Mouse (Mus musculus): ENCODE measurements around the gene Mdga1. TPM values are rescaled to one million over a fixed set of nuclear protein-coding genes. Genes with fewer than 3 reads are reported as not detected.

The Mdga1 gene
- polyA plus RNA-seq, 1 experiment from 2014 or later = 7.4 TPM

DNA sequence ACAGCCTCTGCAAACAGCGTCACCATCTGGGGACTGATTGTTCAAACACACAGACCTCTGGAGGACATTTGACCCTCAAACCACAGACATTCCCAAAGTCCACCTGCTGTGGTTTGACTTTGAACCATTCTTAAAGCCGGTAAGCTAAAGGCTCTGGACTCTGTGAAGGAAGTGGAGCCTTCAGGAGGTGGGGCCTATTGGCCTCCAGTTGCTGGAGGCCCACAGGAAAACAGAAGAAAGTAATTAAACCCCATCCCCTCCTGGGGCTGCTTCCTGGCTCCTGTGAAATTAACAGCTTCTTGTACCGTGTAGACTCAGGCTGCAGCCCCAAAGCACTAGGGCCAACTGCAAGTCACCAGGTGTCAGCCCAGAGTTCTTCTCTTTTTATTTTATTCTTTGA lies 52.9 kb downstream of the Mdga1 start:
- 0 out of 2 replicates have a peak, but pooled peaks cover 4% of the 10 kb centered on the region for H3K27me3 ChIP-seq
- H3K9ac ChIP-seq = no peak overlapping the region
- no peaks in the 10 kb centered on the region for H3K36me3 ChIP-seq (ENCODE audit: poor library complexity, severe bottlenecking)
- no peak for ATAC-seq
- peaks cover 43% of the 10 kb centered on the region for H3K4me1 ChIP-seq
- WGBS = 26% methylated on average over 3 of the region's 3 CpGs
- no peak overlapping the region for H3K27ac ChIP-seq
- H3K4me2 ChIP-seq = no peak overlapping the region
- H3K4me3 ChIP-seq = no peak overlapping the region
- H3K9me3 ChIP-seq (replicated peaks) = no peaks in the 10 kb centered on the region

DNA sequence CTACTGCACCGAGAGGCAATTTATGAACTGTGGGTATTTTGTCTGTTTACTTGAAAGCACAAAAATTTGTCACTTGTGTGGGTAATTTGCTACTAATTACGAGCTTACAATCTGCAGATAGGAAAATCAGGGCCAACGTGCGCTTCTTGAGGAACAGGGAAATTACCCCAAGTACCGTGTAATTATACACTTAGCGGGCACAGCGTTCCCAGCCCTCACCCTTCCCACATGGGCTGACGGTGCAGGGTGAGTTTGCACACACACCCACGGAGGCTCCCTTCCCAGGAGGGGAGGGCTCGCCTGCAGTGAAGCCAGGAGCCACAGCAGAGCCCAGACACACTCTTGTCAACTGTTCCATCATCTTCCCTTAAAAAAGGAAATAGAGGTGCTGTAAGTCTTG lies 54.1 kb downstream of the Mdga1 start:
- WGBS = 48% methylated on average over 10 of the region's 10 CpGs
- H3K9ac ChIP-seq = no peak overlapping the region
- H3K9me3 ChIP-seq (replicated peaks) = no peaks in the 10 kb centered on the region
- no peaks in the 10 kb centered on the region for H3K27me3 ChIP-seq
- H3K4me1 ChIP-seq = peaks cover 43% of the 10 kb centered on the region
- H3K4me3 ChIP-seq = no peak overlapping the region
- no peak overlapping the region for H3K27ac ChIP-seq
- H3K4me2 ChIP-seq = no peak overlapping the region
- no peaks in the 10 kb centered on the region for H3K36me3 ChIP-seq (ENCODE audit: poor library complexity, severe bottlenecking)
- ATAC-seq = peak; percentile 57

DNA sequence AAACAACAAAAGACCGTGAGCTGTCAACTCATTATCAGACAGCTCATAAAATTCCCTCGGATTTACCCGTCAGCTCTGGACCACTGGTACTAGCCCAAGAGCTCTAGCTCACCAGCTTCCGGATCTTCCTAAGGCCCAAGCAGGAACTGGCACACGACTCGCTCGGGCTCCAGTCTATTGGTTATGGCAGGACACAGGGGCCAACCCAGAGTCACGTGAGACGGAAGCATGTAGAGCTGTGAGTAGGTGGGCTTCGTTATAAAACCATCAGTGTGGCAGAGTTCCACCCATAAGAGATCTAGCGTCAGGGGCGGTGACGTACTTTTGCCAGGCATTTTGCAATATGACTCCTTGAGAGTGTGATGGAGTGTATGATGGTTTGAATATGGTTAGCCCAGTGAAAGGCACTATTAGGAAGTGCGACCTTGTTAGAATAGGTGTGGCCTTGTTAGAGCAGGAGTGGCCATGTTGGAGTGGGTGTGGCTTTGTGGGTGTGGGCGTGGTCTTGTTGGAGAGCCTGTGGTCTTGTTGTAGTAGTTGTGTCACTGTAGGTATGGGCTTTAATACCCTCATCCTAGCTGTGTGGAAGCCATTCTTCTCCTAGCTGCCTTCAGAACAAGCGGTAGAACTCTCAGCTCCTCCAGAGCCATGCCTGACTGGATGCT lies 56.5 kb downstream of the Mdga1 start:
- Histone ChIP-seq H3K9me3 (replicated peaks) (0 out of 2 replicates have a peak, but pooled peaks cover 3% of the 10 kb centered on the region), H3K4me3 (no peak overlapping the region), H3K9ac (no peak overlapping the region), H3K4me2 (no peak overlapping the region), H3K4me1 (peaks cover 19% of the 10 kb centered on the region), H3K27me3 (no peaks in the 10 kb centered on the region), H3K27ac (no peak overlapping the region), H3K36me3 (ENCODE audit: poor library complexity, severe bottlenecking) (no peaks in the 10 kb centered on the region)
- no peak for ATAC-seq
- WGBS = 92% methylated on average over 16 of the region's 16 CpGs

DNA sequence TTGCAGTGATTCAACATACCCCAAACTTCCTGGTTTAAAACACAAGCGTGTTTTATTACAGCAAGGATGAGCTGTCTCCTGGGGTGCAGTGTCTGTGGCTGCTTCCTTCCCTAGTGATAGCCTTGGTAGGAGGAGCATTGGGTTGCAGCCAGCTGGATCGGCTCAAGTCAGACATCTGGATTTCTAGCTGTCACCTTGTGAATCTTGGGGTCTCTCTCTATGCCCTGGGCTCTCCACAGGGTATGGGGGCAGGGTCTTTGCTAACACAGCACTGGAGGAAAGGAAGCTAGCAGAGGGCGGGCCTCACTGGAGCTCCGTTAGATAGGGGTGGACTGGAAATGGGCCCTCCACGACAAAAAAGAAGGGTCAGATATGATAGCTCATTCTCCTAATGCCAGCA lies 57.2 kb downstream of the Mdga1 start:
- no peak for ATAC-seq
- H3K9ac ChIP-seq = no peak overlapping the region
- no peak overlapping the region for H3K4me2 ChIP-seq
- 80% methylated on average over 5 of the region's 5 CpGs for WGBS
- H3K27ac ChIP-seq = no peak overlapping the region
- 0 out of 2 replicates have a peak, but pooled peaks cover 3% of the 10 kb centered on the region for H3K9me3 ChIP-seq (replicated peaks)
- no peak overlapping the region for H3K4me3 ChIP-seq
- H3K4me1 ChIP-seq = peaks cover 17% of the 10 kb centered on the region
- H3K36me3 ChIP-seq (ENCODE audit: poor library complexity, severe bottlenecking) = no peaks in the 10 kb centered on the region
- H3K27me3 ChIP-seq = no peaks in the 10 kb centered on the region

DNA sequence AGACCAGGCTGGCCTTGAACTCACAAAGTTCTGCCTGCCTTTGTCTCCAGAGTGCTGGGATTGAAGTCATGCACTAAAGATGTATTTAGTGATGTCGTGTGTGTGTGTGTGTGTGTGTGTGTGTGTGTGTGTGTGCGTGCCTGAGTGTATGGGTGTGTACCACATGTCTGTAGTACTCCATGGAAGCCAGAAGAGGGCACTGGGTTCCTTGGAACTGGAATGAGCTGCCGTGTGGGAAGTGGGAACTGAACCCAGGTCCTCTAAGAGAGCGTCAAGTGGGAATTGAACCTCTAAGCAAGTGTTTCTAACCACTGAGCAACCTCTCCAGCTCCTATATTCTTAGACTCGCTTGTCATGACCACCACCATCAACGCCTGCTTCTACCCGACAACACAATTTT lies 60.9 kb downstream of the Mdga1 start:
- no peak overlapping the region for H3K4me2 ChIP-seq
- no peak overlapping the region for H3K9ac ChIP-seq
- H3K27ac ChIP-seq = no peak overlapping the region
- ATAC-seq = no peak
- 0 out of 2 replicates have a peak, but pooled peaks cover 3% of the 10 kb centered on the region for H3K9me3 ChIP-seq (replicated peaks)
- H3K4me3 ChIP-seq = no peak overlapping the region
- no peaks in the 10 kb centered on the region for H3K36me3 ChIP-seq (ENCODE audit: poor library complexity, severe bottlenecking)
- peaks cover 7% of the 10 kb centered on the region for H3K27me3 ChIP-seq
- H3K4me1 ChIP-seq = no peaks in the 10 kb centered on the region
- 95% methylated on average over 7 of the region's 7 CpGs for WGBS

DNA sequence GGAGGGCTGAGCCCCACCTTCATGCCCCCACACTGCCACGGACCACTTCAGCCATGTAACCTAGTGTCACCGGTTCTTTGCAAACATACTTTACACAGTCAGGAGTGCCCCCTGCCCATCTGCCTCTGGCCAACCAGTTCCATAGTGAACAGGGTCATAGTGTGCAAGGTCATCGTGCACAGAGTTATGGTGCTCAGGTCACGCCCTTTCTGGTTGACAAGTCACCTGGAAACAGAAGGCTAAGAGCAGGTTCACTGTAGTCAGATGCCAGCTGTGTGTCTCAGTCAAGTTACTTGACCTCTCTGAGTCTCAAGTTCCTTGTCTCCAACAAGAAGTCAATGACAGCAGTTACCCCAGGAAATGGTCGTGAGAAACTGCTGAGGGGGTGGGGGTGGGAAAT lies 65.2 kb downstream of the Mdga1 start:
- WGBS = 70% methylated on average over 5 of the region's 5 CpGs
- Histone ChIP-seq H3K27me3 (peaks cover 22% of the 10 kb centered on the region), H3K4me3 (no peak overlapping the region), H3K9ac (no peak overlapping the region), H3K9me3 (replicated peaks) (0 out of 2 replicates have a peak, but pooled peaks cover under 1% of the 10 kb centered on the region), H3K4me2 (no peak overlapping the region), H3K36me3 (ENCODE audit: poor library complexity, severe bottlenecking) (no peaks in the 10 kb centered on the region), H3K27ac (no peak overlapping the region), H3K4me1 (peaks cover 14% of the 10 kb centered on the region)
- no peak for ATAC-seq

DNA sequence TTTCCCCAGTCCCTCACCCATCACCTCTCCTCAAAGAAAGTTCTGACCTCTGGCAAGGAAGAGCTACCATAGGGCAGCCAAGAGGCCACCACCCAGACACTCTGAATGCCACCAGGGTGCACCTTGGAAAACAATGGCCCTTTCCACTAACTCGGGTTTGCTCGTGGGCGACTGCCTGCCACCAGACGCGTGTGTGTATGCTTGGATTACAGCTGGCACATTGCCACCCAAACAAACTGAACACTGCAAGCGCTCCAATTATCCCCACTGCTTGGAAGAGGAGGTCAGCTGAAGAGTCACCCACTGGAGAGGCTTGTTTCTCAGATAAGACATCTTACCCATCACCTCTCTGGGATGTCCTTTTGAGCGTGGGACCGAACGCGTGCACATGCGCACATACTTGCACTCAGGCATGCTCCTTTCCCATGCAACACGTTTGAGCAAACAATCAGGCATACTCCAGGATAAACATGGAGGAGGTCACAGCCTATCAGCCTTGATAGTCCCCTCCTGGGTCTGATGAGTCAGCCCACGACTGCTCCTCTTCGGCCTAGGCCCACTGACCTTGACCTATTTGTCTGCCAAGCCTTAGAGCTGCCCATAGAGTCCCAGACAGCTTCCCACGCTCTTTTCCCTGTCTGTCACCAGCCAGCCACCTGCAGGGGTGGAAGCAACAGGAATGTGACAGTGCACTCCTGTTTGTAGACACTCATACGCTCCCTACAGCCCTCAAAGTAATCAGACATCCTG lies 67.3 kb downstream of the Mdga1 start:
- WGBS = 53% methylated on average over 16 of the region's 16 CpGs
- no peak overlapping the region for H3K9ac ChIP-seq
- no peak for ATAC-seq
- no peaks in the 10 kb centered on the region for H3K36me3 ChIP-seq (ENCODE audit: poor library complexity, severe bottlenecking)
- peaks cover 22% of the 10 kb centered on the region for H3K27me3 ChIP-seq
- H3K4me2 ChIP-seq = no peak overlapping the region
- no peak overlapping the region for H3K27ac ChIP-seq
- peaks cover 14% of the 10 kb centered on the region for H3K4me1 ChIP-seq
- no peaks in the 10 kb centered on the region for H3K9me3 ChIP-seq (replicated peaks)
- no peak overlapping the region for H3K4me3 ChIP-seq

DNA sequence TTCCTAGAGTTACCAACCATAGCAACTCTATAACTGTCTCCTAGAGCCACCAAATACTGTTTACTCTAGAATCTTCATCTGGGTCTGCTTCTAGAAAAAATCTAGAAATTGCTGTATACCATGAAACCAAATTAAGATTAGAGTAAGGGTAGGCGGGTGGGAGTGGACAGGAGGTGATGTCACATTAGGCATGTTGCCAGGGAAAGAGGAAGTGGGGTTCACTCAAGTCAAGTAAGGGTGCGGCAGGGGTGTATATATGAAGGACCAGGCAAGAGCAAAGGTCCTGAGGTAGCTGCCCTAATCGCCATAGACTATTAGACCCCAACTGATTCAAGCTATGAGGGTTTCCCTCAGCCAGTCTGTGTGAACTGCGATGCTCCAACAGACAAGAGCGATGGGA lies 69.6 kb downstream of the Mdga1 start:
- Histone ChIP-seq H3K27me3 (peaks cover 22% of the 10 kb centered on the region), H3K4me2 (no peak overlapping the region), H3K4me1 (peaks cover 29% of the 10 kb centered on the region), H3K36me3 (ENCODE audit: poor library complexity, severe bottlenecking) (no peaks in the 10 kb centered on the region), H3K9ac (no peak overlapping the region), H3K27ac (no peak overlapping the region), H3K9me3 (replicated peaks) (no peaks in the 10 kb centered on the region), H3K4me3 (no peak overlapping the region)
- 88% methylated on average over 5 of the region's 5 CpGs for WGBS
- no peak for ATAC-seq

DNA sequence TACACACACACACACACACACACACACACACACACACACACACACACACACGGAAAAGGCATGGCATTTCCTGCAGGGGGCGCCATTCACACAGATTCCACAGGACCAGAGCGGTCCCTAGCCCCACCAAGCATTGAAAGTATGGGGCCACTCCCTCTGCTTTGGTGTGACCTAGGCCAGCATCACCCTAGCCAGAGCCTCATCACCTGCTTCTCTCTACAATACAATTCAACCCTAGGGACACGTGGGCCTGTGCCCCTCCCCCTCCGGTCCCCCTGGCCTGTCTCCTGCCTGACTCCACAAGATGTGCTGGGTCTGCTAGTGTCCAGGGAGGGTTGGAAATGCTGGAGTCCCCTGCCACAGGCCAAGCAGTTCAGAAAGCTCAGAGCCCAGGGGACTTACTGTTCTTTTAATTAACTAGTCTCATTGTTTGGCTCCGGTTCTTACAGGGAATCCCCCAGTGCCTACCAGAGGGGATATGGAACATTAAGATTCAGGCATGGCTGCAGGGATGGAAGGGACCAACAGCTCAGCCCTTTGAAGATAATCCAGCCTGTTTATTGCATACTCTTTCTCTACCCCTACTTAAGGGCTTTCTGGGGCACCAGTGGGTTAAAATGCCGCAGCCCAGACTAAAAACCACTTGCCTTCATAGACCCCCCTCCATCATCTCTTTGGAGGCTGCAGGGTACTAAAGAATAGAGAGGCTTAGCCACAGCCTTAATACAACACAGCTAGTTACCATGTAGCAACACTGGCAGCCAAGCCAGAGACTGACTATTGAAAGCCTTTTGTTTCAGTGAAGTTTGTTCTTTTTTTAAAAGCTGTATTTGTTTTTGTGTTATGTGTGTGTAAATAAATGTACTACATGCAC lies 73.5 kb downstream of the Mdga1 start:
- Histone ChIP-seq H3K9ac (no peak overlapping the region), H3K27me3 (peaks cover 19% of the 10 kb centered on the region), H3K4me3 (no peak overlapping the region), H3K4me1 (peaks cover 22% of the 10 kb centered on the region), H3K9me3 (replicated peaks) (no peaks in the 10 kb centered on the region), H3K27ac (peak overlapping the region; percentile 52), H3K4me2 (no peak overlapping the region), H3K36me3 (ENCODE audit: poor library complexity, severe bottlenecking) (no peaks in the 10 kb centered on the region)
- peak; percentile 80 for ATAC-seq
- 6% methylated on average over 7 of the region's 7 CpGs for WGBS

DNA sequence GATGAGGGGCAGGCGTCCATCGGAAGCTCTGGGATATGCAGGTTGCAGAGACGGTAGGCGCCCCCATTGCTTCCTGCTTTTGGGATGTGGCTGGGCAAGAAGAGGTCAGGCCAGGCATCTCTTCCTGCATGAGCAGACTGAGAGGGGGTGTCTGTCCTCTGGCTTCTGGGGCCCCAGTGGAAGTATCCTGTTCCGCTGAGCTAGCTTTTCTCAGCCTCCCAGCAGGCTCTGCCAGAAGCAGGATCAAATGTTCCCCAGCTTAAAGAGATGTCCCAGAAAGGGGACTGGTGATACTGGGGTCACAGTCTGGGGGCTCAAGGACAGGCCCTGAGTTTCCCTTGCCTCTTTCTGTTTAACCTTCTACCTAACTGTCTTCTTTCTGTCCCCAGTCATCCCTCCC lies 74.3 kb downstream of the Mdga1 start:
- 0 out of 2 replicates have a peak overlapping the region, but pooled peaks have one; percentile 52 for H3K27ac ChIP-seq
- ATAC-seq = no peak
- H3K9ac ChIP-seq = no peak overlapping the region
- no peaks in the 10 kb centered on the region for H3K9me3 ChIP-seq (replicated peaks)
- H3K36me3 ChIP-seq (ENCODE audit: poor library complexity, severe bottlenecking) = no peaks in the 10 kb centered on the region
- WGBS = 72% methylated on average over 5 of the region's 5 CpGs
- H3K4me2 ChIP-seq = no peak overlapping the region
- H3K4me1 ChIP-seq = peaks cover 29% of the 10 kb centered on the region
- H3K4me3 ChIP-seq = no peak overlapping the region
- peaks cover 25% of the 10 kb centered on the region for H3K27me3 ChIP-seq

DNA sequence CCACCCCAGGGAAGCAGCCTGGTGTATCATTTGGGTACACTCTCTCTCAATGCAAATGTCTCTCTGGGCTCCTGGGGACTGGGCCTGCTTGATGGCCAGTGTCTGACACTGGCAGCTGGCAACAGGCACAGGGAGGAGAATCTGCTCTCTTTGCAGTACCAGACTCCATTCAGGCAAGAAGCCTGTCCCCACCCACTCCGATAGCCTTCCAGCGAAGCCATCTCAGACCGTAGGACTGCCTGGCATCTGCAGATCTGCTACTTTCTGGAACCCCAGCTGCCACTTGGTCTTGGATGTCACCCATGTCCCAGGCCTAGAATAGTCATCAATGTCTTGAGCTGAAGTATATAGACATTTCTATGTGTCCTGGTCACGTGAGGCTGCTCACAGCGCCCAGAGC lies 74.9 kb downstream of the Mdga1 start:
- no peak overlapping the region for H3K9ac ChIP-seq
- no peak for ATAC-seq
- no peak overlapping the region for H3K27ac ChIP-seq
- H3K4me2 ChIP-seq = no peak overlapping the region
- no peak overlapping the region for H3K4me3 ChIP-seq
- H3K27me3 ChIP-seq = peaks cover 31% of the 10 kb centered on the region
- 82% methylated on average over 5 of the region's 5 CpGs for WGBS
- H3K4me1 ChIP-seq = peaks cover 33% of the 10 kb centered on the region
- no peaks in the 10 kb centered on the region for H3K36me3 ChIP-seq (ENCODE audit: poor library complexity, severe bottlenecking)
- H3K9me3 ChIP-seq (replicated peaks) = no peaks in the 10 kb centered on the region
